Mouse (Mus musculus): ENCODE measurements around the gene Adam29. TPM values are rescaled to one million over a fixed set of nuclear protein-coding genes. Genes with fewer than 3 reads are reported as not detected.
A peak's percentile ranks its signal among the peaks of the same experiment; 100 is the strongest.

The Adam29 gene
- not detected in 2 replicates for polyA plus RNA-seq (2015; fragmentation: Nextera tagmentation; extraction: Ambion mirVana)

DNA sequence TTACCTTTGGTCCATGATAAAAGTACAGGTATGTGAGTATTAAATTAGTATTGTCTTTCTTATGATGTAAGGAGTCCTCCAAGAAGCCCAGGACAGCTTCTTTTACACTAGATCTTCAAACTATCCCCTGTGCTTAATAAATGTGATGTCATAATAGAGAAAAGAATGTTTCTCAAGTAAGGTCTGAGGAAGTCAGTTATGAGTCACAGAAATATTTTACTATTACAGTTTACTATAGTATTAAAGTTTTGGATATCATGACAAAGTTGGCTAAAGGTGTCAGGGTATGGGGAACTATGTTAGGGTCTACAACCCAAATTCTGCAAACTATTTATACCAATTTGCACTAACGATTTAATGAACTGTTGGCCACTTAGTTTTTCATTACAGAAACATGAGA is at the start of gene Adam29:
Gene Adam29 (minus strand): TSS at position 101 of the 400 bp plus-strand sequence.
- no peaks in the 10 kb centered on the region for H3K4me1 ChIP-seq (replicated peaks)
- H3K9ac ChIP-seq: no peak within 1 kb of the TSS
- no peak for ATAC-seq
- no peaks in the 10 kb centered on the region for H3K36me3 ChIP-seq
- no peak within 1 kb of the TSS for H3K27ac ChIP-seq
- H3K9me3 ChIP-seq: no peaks in the 10 kb centered on the region
- no peak within 1 kb of the TSS for H3K4me3 ChIP-seq (replicated peaks)
- no peaks in the 10 kb centered on the region for H3K27me3 ChIP-seq (replicated peaks)
- WGBS: 82% methylated on average over 1 of the region's 1 CpGs
- H3K4me2 ChIP-seq (replicated peaks): no peak within 1 kb of the TSS

DNA sequence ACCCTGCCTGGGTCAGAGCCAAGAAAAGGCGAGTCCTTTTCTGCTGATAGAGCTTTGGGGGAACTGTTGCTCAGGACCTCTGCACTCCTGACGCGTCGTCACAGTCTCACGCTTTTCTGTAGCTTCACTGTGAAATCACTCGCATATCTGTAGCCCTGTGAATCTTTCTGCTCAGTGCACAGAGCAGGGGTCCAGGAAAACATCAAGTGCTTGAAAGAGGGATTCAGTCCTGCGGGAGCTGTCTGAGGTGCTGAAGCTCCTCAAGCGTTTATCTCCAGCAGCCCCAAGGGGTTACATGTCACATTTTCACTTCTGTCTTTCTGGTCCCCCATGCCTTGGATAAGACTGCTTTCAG is 33.8 kb upstream of the Adam29 start:
- H3K4me2 ChIP-seq (replicated peaks): peak overlapping the region; percentile 42
- H3K4me1 ChIP-seq (replicated peaks): 0 out of 2 replicates have a peak, but pooled peaks cover 4% of the 10 kb centered on the region
- H3K9ac ChIP-seq: no peak overlapping the region
- 2% methylated on average over 8 of the region's 8 CpGs for WGBS
- H3K4me3 ChIP-seq (replicated peaks): 0 out of 2 replicates have a peak overlapping the region, but pooled peaks have one; percentile 2
- H3K27ac ChIP-seq: no peak overlapping the region
- ATAC-seq: peak; percentile 55; the same call in 1 of the 2 replicates
- no peaks in the 10 kb centered on the region for H3K36me3 ChIP-seq
- no peaks in the 10 kb centered on the region for H3K9me3 ChIP-seq
- no peaks in the 10 kb centered on the region for H3K27me3 ChIP-seq (replicated peaks)

DNA sequence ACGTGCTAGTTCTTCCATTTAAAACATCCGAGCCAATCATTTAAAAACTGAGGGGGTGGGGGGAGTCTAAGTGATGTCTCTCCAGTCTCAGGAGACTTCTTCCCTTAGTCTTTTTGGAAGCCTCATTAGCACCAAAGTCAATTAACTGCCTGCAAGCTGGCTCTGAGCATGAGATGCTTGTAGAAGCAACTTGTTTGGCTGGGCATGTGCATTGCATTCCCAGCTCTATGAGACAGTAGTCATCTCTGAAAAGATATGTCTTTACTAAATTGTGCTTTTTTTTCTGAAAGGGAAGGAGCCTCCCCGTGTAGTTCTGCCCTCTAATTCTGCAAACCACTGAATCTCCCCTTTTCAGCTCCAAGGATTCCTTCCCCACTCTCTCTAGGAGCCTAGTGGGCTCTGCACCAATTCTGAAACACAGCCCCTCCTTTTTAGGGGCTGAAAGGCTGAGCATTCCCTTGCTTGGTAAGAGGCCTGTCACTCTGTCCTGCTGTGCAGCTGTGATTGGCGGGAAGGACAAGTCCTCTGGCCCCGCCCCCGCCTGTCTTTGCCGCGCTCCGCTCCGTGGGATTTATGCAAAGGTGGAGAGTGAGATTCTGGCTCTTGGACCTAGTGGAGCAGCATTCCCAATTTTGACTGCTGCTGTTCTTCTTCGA is 33.2 kb upstream of the Adam29 start, which contains the start of gene Glra3:
Gene Glra3 (plus strand): TSS at position 591 of the 656 bp plus-strand sequence.
- Histone ChIP-seq H3K9ac (no peak within 1 kb of the TSS), H3K27me3 (replicated peaks) (no peaks in the 10 kb centered on the region), H3K9me3 (no peaks in the 10 kb centered on the region), H3K4me2 (replicated peaks) (peak within 1 kb of the TSS; percentile 42), H3K4me3 (replicated peaks) (0 out of 2 replicates have a peak within 1 kb of the TSS, but pooled peaks have one; percentile 2), H3K4me1 (replicated peaks) (0 out of 2 replicates have a peak, but pooled peaks cover 4% of the 10 kb centered on the region), H3K36me3 (no peaks in the 10 kb centered on the region), H3K27ac (no peak within 1 kb of the TSS)
- WGBS: 18% methylated on average over 11 of the region's 11 CpGs
- peak; percentile 49; the same call in 1 of the 2 replicates for ATAC-seq

Other genes starting within 250 kb of the Adam29 start
- 0.03 TPM in 2 replicates for gene Glra3, start 33.5 kb upstream of the Adam29 start, polyA plus RNA-seq (2015; fragmentation: Nextera tagmentation; extraction: Ambion mirVana)

Data from intestine, embryonic 15.5 days (tissue).